Mouse (Mus musculus) CH12.LX (cell line): ENCODE data around the gene Tsc22d4. TPM values are rescaled to one million over a fixed set of nuclear protein-coding genes. Genes with fewer than 3 reads are reported as not detected.

Experiments used
- DNase-seq: peaks from one replicate; pipeline ENCODE4 v3.0.0-alpha.2; 2013; ENCODE audit errors: extremely low read depth
- H3K27ac ChIP-seq: 2 replicates; pipeline ENCODE4 v1.5.1; 2012; ENCODE audit warnings: low read depth, mild to moderate bottlenecking, control low read depth, moderate library complexity; ENCODE audit not compliant: insufficient read depth
- H3K27me3 ChIP-seq: replicated peaks from 2 replicates; pipeline ENCODE3; 2012; ENCODE audit warnings: inconsistent platforms
- H3K36me3 ChIP-seq, 2 experiments: replicated peaks in 1 of 2; 2 replicates each; pipeline versions ENCODE3 to v1.6.1; 2012; ENCODE audit warnings: inconsistent platforms in 1 of 2, low read length in 1 of 2, mild to moderate bottlenecking in 1 of 2, mixed read lengths in 1 of 2, moderate library complexity in 1 of 2; ENCODE audit not compliant: control insufficient read depth in 1 of 2, insufficient read depth in 1 of 2
- H3K4me1 ChIP-seq, 2 experiments: 2 replicates each; pipeline ENCODE4 v1.6.1; 2012; ENCODE audit warnings: inconsistent platforms in 1 of 2, moderate library complexity in 1 of 2; ENCODE audit not compliant: insufficient read depth in 2 of 2, control insufficient read depth in 1 of 2
- H3K4me2 ChIP-seq: 2 replicates; pipeline ENCODE4 v1.6.1; 2012; ENCODE audit warnings: low read depth, mild to moderate bottlenecking, control low read depth; ENCODE audit not compliant: poor library complexity, insufficient read depth, severe bottlenecking
- H3K4me3 ChIP-seq, 3 experiments: fragments of 150-350 bp in 1 of 3; sonication (generic) in 1 of 3; replicated peaks in 1 of 3; 2 replicates each; pipeline versions ENCODE3 to v1.5.1; 2011 to 2012; ENCODE audit warnings: low read depth in 2 of 3, low read length in 2 of 3, mild to moderate bottlenecking in 2 of 3, moderate library complexity in 2 of 3, control low read depth in 1 of 3, improper control_type of control experiment in 1 of 3, inconsistent platforms in 1 of 3, mixed read lengths in 1 of 3; ENCODE audit not compliant: poor library complexity in 1 of 3
- H3K79me2 ChIP-seq: replicated peaks from 2 replicates; pipeline ENCODE4 v1.6.1; 2012; ENCODE audit warnings: mild to moderate bottlenecking, moderate library complexity; ENCODE audit not compliant: control insufficient read depth, poor library complexity, insufficient read depth, severe bottlenecking; ENCODE audit errors: extremely low read depth
- H3K9ac ChIP-seq: 2 replicates; pipeline ENCODE4 v1.6.1; 2012; ENCODE audit warnings: low read depth, mild to moderate bottlenecking, control low read depth, moderate library complexity; ENCODE audit not compliant: insufficient read depth
- H3K9me3 ChIP-seq: replicated peaks from 2 replicates; pipeline ENCODE3; 2012; ENCODE audit warnings: low read length, inconsistent platforms, mixed read lengths
- CTCF ChIP-seq, 2 experiments: IDR thresholded peaks in 1 of 2; conservative IDR thresholded peaks in 1 of 2; 2 replicates each; pipeline ENCODE4 v1.5.1; 2011 to 2012; ENCODE audit warnings: low read depth in 2 of 2, low read length in 2 of 2, improper control_type of control experiment in 1 of 2, inconsistent platforms in 1 of 2, mild to moderate bottlenecking in 1 of 2, moderate library complexity in 1 of 2
- ELF1 ChIP-seq: IDR thresholded peaks from 2 replicates; pipeline ENCODE4 v1.6.1; 2014; ENCODE audit warnings: low read depth, mild to moderate bottlenecking, inconsistent platforms, low read length, improper control_type of control experiment
- HCFC1 ChIP-seq: IDR thresholded peaks from 2 replicates; pipeline ENCODE4 v1.6.1; 2012; ENCODE audit warnings: low read depth, mild to moderate bottlenecking, inconsistent platforms, low read length, improper control_type of control experiment
- JUND ChIP-seq: conservative IDR thresholded peaks from 2 replicates; pipeline ENCODE4 v1.6.1; 2011; ENCODE audit warnings: low read depth, low read length, improper control_type of control experiment
- MEF2A ChIP-seq: IDR thresholded peaks from 2 replicates; pipeline ENCODE4 v1.6.1; 2014; ENCODE audit warnings: low read depth, mild to moderate bottlenecking, inconsistent platforms, low read length, improper control_type of control experiment, borderline replicate concordance
- RAD21 ChIP-seq: IDR thresholded peaks from 2 replicates; pipeline ENCODE4 v1.6.1; 2011; ENCODE audit warnings: low read depth, mild to moderate bottlenecking, low read length, improper control_type of control experiment, moderate library complexity
- RCOR1 ChIP-seq: conservative IDR thresholded peaks from 2 replicates; pipeline ENCODE4 v1.6.1; 2012; ENCODE audit warnings: low read depth, mild to moderate bottlenecking, inconsistent platforms, low read length, improper control_type of control experiment
- SMC3 ChIP-seq: IDR thresholded peaks from 2 replicates; pipeline ENCODE4 v1.6.1; 2011; ENCODE audit warnings: low read depth, low read length, improper control_type of control experiment
- TCF12 ChIP-seq: IDR thresholded peaks from 2 replicates; pipeline ENCODE4 v1.6.1; 2014; ENCODE audit warnings: low read depth, mild to moderate bottlenecking, inconsistent platforms, low read length, improper control_type of control experiment
- ZNF384 ChIP-seq: IDR thresholded peaks from 2 replicates; pipeline ENCODE4 v1.6.1; 2012; ENCODE audit warnings: low read depth, low read length, improper control_type of control experiment, inconsistent platforms
- dilution Hi-C: fragments of 300-500 bp; cut with MboI; formaldehyde crosslinking; loops from 2 replicates; pipeline ENCODE4 v1.14.3; 2020; ENCODE audit warnings: low sequenced_read_pairs; ENCODE audit not compliant: extremely low pct_unique_long_range_greater_than_20kb, extremely low pct_ligation_motif_present
- in situ Hi-C: fragments of 300-500 bp; cut with MboI; formaldehyde crosslinking; loops from 3 replicates; pipeline ENCODE4 v1.14.3; 2019; ENCODE audit warnings: low sequenced_read_pairs, low pct_ligation_motif_present, low pct_unique_long_range_greater_than_20kb, mixed read lengths
- polyA plus RNA-seq: library from polyadenylated mRNA; unstranded; fragments of >175 nt; gene quantifications from 2 replicates; pipeline ENCODE4 v1.2.1, GENCODE M21; 2012; ENCODE audit warnings: low read depth; ENCODE audit not compliant: insufficient read length
- total RNA-seq, 2 experiments: library from RNA; depleted of rRNA; stranded (reverse); fragments of 300-350 nt in 1 of 2; fragments of >200 nt in 1 of 2; gene quantifications; 2 replicates each; pipeline ENCODE4 v1.2.3; 2012 to 2014

The Tsc22d4 gene
- total and polyA plus RNA-seq, 3 experiments = 28.2 to 103 (median 39.9) TPM

DNA sequence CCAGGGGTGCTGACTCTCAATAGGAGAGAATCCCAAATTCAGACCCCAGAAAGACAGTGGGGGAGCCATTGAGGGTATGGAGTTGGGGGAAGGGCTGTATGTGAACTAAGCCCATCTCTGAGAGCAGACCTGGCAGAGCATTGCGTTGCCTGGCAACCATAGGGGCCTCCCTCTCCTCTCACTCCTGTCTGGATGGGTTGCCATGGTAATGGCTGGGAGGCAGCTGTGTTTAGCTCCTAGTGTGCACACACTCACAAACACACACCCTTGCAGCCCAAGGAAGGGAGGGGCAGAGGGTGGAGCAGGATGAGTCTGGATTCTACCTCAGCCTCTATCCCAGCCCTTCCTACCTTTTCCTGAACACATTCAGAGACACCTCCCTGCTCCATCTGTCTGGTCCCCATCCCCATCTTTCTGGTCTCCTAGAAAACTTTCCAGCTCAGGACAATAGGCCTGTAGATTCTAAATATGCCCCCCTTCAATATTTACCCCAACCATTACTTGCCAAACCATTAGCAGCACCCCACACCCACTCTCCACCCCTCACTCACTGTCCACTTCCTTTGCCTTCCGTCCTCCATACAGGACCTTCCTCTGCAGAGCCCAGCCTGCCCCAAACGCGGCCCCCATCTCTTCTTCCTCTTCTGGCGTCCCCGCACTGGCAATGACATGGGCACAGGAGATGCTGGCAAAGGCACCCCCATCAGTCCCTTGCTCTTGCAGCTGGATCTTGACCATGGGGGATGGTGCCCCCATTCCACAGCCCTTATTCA is 11.1 kb upstream of the Tsc22d4 start:
- DNase-seq = no peak
- H3K4me3 ChIP-seq = no peak overlapping the region
- H3K4me1 ChIP-seq = peaks cover 0 to 6% of the 10 kb centered on the region in 2 experiments; a peak in 2 of 4 replicates
- in situ Hi-C loops (no loop called here), dilution Hi-C loops (no loop called here)
- no peak overlapping the region for H3K27ac ChIP-seq
- peaks cover 0 to 6% of the 10 kb centered on the region in 2 experiments for H3K36me3 ChIP-seq
- H3K9me3 ChIP-seq = no peaks in the 10 kb centered on the region
- H3K79me2 ChIP-seq = no peaks in the 10 kb centered on the region
- no peak for TF ChIP-seq MEF2A
- TF ChIP-seq HCFC1 = no peak
- no peak for TF ChIP-seq ELF1
- TF ChIP-seq SMC3 = no peak
- no peaks in the 10 kb centered on the region for H3K27me3 ChIP-seq
- no peak overlapping the region for H3K9ac ChIP-seq
- no peak overlapping the region for H3K4me2 ChIP-seq

DNA sequence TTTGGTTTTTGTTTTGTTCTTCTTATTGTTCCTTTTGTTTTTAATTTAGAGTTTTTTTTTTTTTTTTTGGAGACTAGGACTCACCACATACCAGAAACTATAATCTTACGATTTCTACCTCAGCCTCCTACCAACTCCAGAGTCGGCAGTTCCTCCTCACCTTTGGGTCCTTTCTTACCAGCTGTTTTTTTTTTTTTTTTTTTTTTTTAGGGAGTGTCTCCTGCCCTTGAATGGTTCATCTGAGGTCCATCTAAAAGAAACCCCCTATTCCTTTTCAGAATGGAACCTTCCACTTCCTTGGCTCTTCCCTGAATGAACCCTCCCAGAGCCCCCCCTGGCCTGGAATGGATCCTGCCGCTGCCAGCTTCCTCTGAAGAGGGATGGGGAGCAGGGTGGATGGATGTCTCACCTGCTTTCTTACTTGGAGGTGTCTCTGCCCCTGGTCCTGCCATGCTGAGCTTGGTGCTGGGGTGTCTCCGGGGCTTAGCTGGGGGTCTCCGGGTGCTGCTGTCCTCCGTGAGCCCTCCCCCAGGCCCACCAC is 8.1 kb upstream of the Tsc22d4 start:
- H3K79me2 ChIP-seq = no peaks in the 10 kb centered on the region
- H3K4me2 ChIP-seq = no peak overlapping the region
- peaks cover 2% of the 10 kb centered on the region for H3K27me3 ChIP-seq
- H3K4me3 ChIP-seq = no peak overlapping the region
- H3K9ac ChIP-seq = no peak overlapping the region
- H3K4me1 ChIP-seq = peaks cover 0 to 17% of the 10 kb centered on the region in 2 experiments; a peak in 2 of 4 replicates
- in situ Hi-C loops (no loop called here), dilution Hi-C loops (no loop called here)
- peaks cover 0 to 6% of the 10 kb centered on the region in 2 experiments for H3K36me3 ChIP-seq
- H3K27ac ChIP-seq = no peak overlapping the region
- TF ChIP-seq ZNF384 (peak; percentile 45; the same call in 1 of the 2 replicates), JUND (no peak)
- DNase-seq = no peak
- no peaks in the 10 kb centered on the region for H3K9me3 ChIP-seq

DNA sequence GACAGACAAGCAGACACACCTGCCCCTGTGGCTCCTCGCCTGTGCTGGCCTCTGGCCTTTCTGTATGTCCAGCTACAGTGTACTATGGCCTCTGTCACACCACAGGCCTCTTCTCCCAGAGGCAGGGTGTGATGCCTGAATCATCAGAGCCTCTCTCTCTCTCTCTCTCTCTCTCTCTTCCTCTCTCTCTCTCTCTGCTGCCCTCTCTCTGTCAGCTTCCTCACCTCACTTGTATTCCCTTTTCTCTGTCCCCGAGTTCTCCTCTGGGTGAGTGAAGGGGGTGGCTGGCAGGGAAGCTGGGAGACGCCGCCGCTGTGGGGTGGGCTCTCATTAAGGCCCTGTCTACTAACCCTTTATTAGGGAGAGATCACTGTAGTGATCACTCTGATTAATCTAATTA is 7.0 kb upstream of the Tsc22d4 start:
- H3K4me2 ChIP-seq = no peak overlapping the region
- dilution Hi-C loops (no loop called here), in situ Hi-C loops (no loop called here)
- no peak for DNase-seq
- H3K4me1 ChIP-seq = peaks cover 0 to 17% of the 10 kb centered on the region in 2 experiments; a peak in 2 of 4 replicates
- no peak overlapping the region for H3K4me3 ChIP-seq
- no peaks in the 10 kb centered on the region for H3K79me2 ChIP-seq
- H3K27me3 ChIP-seq = peaks cover 5% of the 10 kb centered on the region
- H3K9ac ChIP-seq = no peak overlapping the region
- no peaks in the 10 kb centered on the region for H3K9me3 ChIP-seq
- peaks cover 0 to 6% of the 10 kb centered on the region in 2 experiments for H3K36me3 ChIP-seq
- H3K27ac ChIP-seq = no peak overlapping the region
- TF ChIP-seq CTCF (conservative IDR thresholded peaks at IDR 0.05 in 1 of 2, IDR thresholded peaks at IDR 0.05 in 1 of 2; ENCODE audit: low read depth in 2 of 2, low read length in 2 of 2) (peak in 1 of 2 experiments; percentile 52; a peak in 2 of 4 replicates), TCF12 (no peak), SMC3 (peak; percentile 42), RAD21 (peak; percentile 24), RCOR1 (no peak)
